Mouse (Mus musculus): ENCODE data around the gene Arglu1. TPM values are rescaled to one million over a fixed set of nuclear protein-coding genes. Genes with fewer than 3 reads are reported as not detected.

Gene Arglu1
- polyA plus RNA-seq, 1 experiment from 2014 or later, result 137 TPM

DNA sequence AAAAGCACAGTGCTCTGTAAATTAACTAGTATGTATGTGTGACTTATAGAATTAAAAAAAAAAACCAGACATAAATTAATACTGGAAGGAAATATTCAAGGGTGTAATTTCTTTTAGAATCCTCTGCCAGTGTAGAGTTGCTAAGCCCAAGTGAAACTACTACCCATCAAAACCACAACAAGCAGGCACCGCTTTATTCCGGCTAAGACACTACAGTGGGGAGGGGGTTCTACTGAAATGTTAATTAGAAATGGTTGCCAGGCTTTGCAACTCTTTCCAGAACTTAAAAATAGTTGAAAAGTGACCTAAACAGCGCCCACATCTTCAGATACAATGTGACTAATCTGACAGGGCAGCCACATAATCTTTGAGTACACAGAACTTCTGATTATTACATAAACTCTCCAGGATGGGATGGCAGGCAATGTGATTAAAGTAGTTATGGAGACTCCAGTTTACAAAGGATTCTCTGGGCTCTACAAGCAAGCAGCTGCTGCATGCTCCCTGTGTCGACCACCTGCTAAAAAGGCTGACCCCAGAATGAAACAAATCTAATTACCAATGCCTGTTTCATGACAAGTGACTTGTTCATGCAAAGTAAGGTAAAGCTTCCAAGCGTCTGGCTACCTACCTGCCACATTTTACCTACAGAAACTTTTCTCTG is 32.5 kb downstream of the Arglu1 start:
- no peak for ATAC-seq (ENCODE audit: insufficient number of reproducible peaks, low FRiP score, low TSS enrichment, low read depth)
- H3K36me3 ChIP-seq, result no peaks in the 10 kb centered on the region
- 42% methylated on average over 5 of the region's 5 CpGs for WGBS
- H3K27me3 ChIP-seq, result no peaks in the 10 kb centered on the region
- H3K4me2 ChIP-seq, result peak overlapping the region; percentile 78
- H3K4me1 ChIP-seq, result peaks cover 39% of the 10 kb centered on the region
- peak overlapping the region; percentile 47 for H3K27ac ChIP-seq
- no peaks in the 10 kb centered on the region for H3K9me3 ChIP-seq
- H3K9ac ChIP-seq, result peak overlapping the region; percentile 31; the same call in 1 of the 2 replicates
- H3K4me3 ChIP-seq, result peak overlapping the region; percentile 92

DNA sequence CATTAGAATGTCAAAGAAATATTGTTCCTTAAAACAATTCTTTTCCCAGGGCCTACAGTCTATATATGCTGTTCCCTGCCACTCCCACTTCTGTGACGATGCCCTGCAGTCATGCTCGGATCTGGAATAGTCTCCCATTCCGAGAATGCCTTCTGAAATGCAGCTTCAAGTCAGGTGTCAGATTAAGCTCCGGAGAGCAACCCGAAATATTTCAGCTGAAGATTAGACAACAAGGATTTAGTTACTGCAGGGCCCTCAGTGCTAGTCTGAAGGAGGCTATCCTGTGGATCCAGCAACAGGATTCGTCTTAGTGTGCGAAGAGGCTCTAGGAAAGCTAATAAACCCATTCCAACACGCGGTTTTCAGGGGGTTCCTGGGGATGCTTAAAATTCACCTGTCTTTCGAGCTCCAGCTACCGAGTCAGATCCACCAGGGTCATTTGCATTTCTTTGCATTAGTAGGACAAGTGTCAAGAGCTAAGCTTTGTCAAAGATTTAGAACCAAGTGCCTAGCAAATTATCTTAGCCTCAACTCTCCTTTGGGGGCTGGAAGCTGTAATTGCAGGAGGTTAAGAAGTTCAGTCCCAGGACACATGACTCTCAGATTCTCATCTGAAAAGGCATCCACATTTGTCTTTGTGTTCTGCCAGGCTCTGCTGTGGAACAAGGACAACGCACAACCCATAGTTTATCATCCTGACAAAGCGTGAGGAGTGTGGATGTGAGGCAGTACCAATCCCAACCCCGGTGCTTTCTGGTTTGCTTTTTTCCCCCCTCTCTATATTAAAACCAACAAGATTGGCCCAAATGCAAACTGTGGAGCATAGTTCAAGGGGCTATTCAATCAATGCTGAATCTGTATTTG is 33.5 kb downstream of the Arglu1 start:
- Histone ChIP-seq H3K4me3 (peak overlapping the region; percentile 92), H3K36me3 (no peaks in the 10 kb centered on the region), H3K27ac (peak overlapping the region; percentile 54), H3K4me1 (peaks cover 47% of the 10 kb centered on the region), H3K9me3 (no peaks in the 10 kb centered on the region), H3K9ac (0 out of 2 replicates have a peak overlapping the region, but pooled peaks have one; percentile 7), H3K27me3 (no peaks in the 10 kb centered on the region), H3K4me2 (peak overlapping the region; percentile 78)
- WGBS, result 32% methylated on average over 14 of the region's 14 CpGs
- no peak for ATAC-seq (ENCODE audit: insufficient number of reproducible peaks, low FRiP score, low TSS enrichment, low read depth)

DNA sequence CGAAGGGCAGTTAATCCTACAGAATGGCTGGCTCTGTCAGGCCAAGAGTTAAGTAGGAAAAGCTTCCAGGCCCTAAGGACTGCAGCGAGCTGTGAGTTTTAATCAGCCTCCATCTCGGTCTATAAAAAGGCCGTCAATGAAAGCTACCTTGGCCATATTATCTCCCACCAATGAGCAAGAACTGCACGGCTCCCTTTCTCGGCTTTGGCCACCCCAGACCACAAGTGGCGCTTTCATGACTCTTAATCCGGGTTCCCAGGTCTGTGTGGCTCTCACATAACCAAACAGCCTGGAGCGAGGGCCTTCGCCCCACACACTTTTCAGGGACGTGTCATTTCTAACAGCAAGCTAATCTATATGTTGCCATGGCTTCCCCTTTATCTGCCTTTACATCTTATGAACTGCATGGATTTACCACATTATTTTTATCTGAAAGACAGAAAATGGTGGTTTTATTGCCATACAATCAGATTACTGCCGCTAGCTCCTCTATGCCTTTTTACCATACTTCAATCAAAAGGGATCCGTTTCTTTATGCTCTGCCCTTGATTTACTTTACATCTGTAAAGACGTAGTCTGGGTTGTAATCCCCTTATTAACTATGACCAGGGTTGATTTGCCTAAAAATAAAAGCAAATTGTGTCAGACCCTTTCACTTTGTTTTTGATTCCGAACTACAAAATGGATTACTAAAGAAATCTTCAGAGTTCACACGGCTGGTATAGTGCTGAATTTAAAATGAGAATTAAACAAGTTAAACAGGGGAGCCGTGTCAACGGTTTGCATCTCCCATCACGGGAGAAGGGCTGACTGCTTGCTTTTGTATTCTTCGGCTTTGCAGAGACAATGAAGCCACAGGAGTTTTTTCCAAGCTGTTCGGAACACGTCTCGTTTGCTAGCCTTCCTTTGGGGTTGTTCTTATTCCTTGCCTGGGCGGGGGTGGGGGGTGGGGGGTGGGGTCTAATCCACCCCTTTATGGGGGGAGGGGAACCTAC is 34.7 kb downstream of the Arglu1 start:
- Histone ChIP-seq H3K27ac (no peak overlapping the region), H3K4me2 (peak overlapping the region; percentile 78), H3K9me3 (no peaks in the 10 kb centered on the region), H3K27me3 (no peaks in the 10 kb centered on the region), H3K4me3 (peak overlapping the region; percentile 92), H3K4me1 (peaks cover 57% of the 10 kb centered on the region), H3K36me3 (no peaks in the 10 kb centered on the region), H3K9ac (no peak overlapping the region)
- no peak for ATAC-seq (ENCODE audit: insufficient number of reproducible peaks, low FRiP score, low TSS enrichment, low read depth)
- WGBS, result 43% methylated on average over 24 of the region's 24 CpGs

DNA sequence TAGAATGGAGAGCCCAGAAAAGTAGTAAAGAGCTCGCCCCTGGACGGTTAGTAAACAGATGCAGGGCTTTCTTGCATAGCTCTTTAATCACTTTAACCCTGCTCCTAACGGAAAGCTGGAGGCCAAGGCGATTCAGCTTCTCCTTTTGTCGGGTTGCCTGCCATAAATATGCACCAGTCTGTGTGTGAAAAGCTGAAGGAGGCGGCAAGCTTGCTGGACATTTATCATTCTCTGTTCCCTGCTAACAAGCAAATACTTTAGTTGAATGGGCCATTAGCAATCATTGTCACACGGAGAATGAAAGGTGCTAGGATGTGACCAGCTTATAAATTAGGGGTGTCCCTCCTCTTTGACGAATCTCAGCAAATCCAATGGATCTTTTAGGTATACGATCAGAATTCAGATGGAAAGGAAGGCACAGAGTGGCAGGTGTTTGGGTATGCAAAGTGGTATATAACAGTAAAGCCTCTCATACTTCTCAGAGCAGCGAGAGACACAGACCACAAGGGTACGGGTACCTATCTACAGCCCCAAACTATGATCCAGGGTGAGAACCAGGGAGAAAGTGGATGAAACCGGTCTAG is 36.3 kb downstream of the Arglu1 start:
- ATAC-seq (ENCODE audit: insufficient number of reproducible peaks, low FRiP score, low TSS enrichment, low read depth), result no peak
- H3K4me2 ChIP-seq, result 0 out of 2 replicates have a peak overlapping the region, but pooled peaks have one; percentile 8
- no peak overlapping the region for H3K4me3 ChIP-seq
- peaks cover 73% of the 10 kb centered on the region for H3K4me1 ChIP-seq
- no peaks in the 10 kb centered on the region for H3K9me3 ChIP-seq
- 0 out of 2 replicates have a peak overlapping the region, but pooled peaks have one; percentile 2 for H3K27ac ChIP-seq
- H3K27me3 ChIP-seq, result no peaks in the 10 kb centered on the region
- WGBS, result 49% methylated on average over 12 of the region's 12 CpGs
- H3K9ac ChIP-seq, result no peak overlapping the region
- 0 out of 2 replicates have a peak, but pooled peaks cover 3% of the 10 kb centered on the region for H3K36me3 ChIP-seq

DNA sequence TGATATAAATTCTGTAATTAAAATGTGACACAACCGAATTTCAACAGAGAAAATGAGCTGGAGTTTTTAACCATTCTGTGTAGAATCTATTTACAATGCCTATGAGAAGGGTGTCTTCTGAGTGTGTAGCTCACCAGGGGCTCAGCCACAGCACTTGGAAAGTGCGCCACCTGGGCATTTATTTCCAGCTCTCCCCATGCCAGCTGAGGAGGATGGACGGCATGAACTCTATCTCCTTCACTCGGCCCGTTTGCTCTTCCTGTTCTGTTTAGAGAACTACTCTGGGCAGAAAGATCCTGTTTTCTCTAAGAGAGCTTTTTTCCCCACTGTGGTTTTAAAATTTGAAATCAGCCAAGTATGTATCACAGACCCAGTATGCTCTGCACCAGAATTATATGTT is 37.0 kb downstream of the Arglu1 start:
- WGBS, result 50% methylated on average over 5 of the region's 5 CpGs
- no peaks in the 10 kb centered on the region for H3K27me3 ChIP-seq
- no peaks in the 10 kb centered on the region for H3K9me3 ChIP-seq
- 0 out of 2 replicates have a peak overlapping the region, but pooled peaks have one; percentile 2 for H3K27ac ChIP-seq
- H3K36me3 ChIP-seq, result 0 out of 2 replicates have a peak, but pooled peaks cover 3% of the 10 kb centered on the region
- no peak overlapping the region for H3K9ac ChIP-seq
- peaks cover 78% of the 10 kb centered on the region for H3K4me1 ChIP-seq
- ATAC-seq (ENCODE audit: insufficient number of reproducible peaks, low FRiP score, low TSS enrichment, low read depth), result no peak
- no peak overlapping the region for H3K4me3 ChIP-seq
- H3K4me2 ChIP-seq, result 0 out of 2 replicates have a peak overlapping the region, but pooled peaks have one; percentile 8

DNA sequence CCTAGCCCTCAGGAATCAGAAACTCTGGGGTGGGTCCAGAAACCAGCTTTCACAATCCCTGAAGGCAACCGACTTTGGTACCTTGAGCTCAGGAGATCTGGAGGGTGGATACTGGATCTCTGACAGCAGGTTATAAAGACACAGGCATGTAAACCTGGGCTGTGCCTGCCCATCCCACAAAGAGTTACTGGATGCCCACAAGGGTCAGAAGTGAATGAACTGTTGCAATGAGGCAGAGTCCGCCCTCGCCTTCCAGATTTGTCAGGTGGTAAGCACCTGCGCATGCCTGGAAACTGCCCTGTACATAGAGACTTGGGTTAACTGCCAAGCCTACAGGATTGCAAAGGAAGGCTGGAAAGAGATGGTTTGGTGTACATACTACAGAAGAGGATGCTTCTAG is 37.9 kb downstream of the Arglu1 start:
- no peak overlapping the region for H3K4me2 ChIP-seq

DNA sequence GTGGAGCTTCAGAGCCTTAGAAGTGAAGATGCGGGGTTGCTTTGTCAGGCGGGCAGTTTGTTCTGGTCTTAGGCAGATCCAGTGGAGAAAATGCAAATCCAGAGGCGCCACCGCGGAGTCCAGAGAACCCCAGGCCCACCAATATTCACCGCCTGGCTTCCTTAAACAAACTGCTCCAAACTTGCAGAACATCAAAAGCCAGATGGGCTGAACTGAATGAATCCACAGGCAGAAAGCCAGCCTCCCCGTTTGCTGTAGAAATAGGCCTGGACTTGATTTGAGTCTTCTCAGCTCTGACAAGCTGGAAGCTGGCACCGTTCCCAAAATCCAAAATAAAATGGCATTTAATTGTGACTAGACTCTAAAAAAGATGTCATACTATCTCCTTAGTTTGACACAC is 40.4 kb downstream of the Arglu1 start:
- Histone ChIP-seq H3K9ac (no peak overlapping the region), H3K4me3 (no peak overlapping the region), H3K27ac (peak overlapping the region; percentile 76), H3K36me3 (0 out of 2 replicates have a peak, but pooled peaks cover 3% of the 10 kb centered on the region), H3K4me2 (peak overlapping the region; percentile 17; the same call in 1 of the 2 replicates), H3K9me3 (no peaks in the 10 kb centered on the region), H3K27me3 (no peaks in the 10 kb centered on the region), H3K4me1 (peaks cover 72% of the 10 kb centered on the region)
- WGBS, result 24% methylated on average over 8 of the region's 8 CpGs
- no peak for ATAC-seq (ENCODE audit: insufficient number of reproducible peaks, low FRiP score, low TSS enrichment, low read depth)

More for the DNA sequence above, 37.9 kb downstream of the Arglu1 start:
- H3K9me3 ChIP-seq, result no peaks in the 10 kb centered on the region
- no peak overlapping the region for H3K9ac ChIP-seq
- H3K4me3 ChIP-seq, result no peak overlapping the region
- 0 out of 2 replicates have a peak, but pooled peaks cover 3% of the 10 kb centered on the region for H3K36me3 ChIP-seq
- WGBS, result 78% methylated on average over 4 of the region's 4 CpGs
- H3K27ac ChIP-seq, result no peak overlapping the region
- ATAC-seq (ENCODE audit: insufficient number of reproducible peaks, low FRiP score, low TSS enrichment, low read depth), result no peak
- H3K4me1 ChIP-seq, result peaks cover 83% of the 10 kb centered on the region
- no peaks in the 10 kb centered on the region for H3K27me3 ChIP-seq

DNA sequence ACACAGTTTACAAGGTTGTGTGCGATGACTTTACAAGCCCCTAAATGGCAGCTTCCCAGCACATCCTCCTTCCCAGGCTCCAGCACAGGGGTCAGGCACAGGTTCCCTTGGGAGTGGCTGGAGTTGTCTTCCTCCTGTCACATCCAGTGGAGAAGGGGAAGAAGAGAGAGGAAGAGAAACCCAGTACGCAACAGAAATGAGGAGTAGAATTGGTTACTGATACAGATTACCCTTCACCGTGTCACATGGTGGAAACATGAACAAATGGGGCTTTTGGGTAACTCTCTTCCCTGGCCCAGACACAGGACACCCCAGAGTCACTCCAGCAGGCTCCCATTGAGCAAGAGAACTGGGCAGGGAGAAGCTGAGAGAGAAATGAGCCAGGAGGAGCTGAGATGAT is 40.8 kb downstream of the Arglu1 start:
- 65% methylated on average over 3 of the region's 3 CpGs for WGBS
- Histone ChIP-seq H3K4me3 (no peak overlapping the region), H3K4me2 (peak overlapping the region; percentile 17; the same call in 1 of the 2 replicates)

DNA sequence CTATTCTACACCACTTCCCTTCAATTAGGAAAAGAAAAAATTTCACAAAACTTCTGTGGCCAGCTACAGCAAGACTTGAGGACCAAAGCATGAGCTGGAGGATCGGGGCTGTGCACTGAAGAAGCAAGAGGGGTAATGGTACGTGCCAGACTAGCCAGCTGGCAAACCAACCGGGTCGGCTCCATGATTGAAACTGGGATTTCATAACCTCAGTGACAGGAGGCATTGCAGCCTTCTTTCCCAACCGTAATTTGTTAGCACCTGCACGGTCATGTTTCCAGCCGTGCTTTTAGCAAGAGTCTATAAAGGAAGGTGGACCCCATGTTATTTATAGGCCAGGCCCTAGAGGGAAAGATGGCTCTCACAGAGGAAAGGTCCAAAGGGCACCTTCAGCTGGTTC is 41.6 kb downstream of the Arglu1 start:
- Histone ChIP-seq H3K27ac (peak overlapping the region; percentile 76; the same call in 1 of the 2 replicates), H3K4me3 (no peak overlapping the region), H3K9ac (no peak overlapping the region), H3K36me3 (0 out of 2 replicates have a peak, but pooled peaks cover 3% of the 10 kb centered on the region), H3K27me3 (no peaks in the 10 kb centered on the region), H3K4me1 (peaks cover 62% of the 10 kb centered on the region), H3K4me2 (no peak overlapping the region), H3K9me3 (no peaks in the 10 kb centered on the region)
- 46% methylated on average over 7 of the region's 7 CpGs for WGBS
- no peak for ATAC-seq (ENCODE audit: insufficient number of reproducible peaks, low FRiP score, low TSS enrichment, low read depth)

More for the DNA sequence above, 40.8 kb downstream of the Arglu1 start:
- H3K9me3 ChIP-seq, result no peaks in the 10 kb centered on the region
- peak overlapping the region; percentile 76 for H3K27ac ChIP-seq
- ATAC-seq (ENCODE audit: insufficient number of reproducible peaks, low FRiP score, low TSS enrichment, low read depth), result no peak
- H3K36me3 ChIP-seq, result 0 out of 2 replicates have a peak, but pooled peaks cover 3% of the 10 kb centered on the region
- no peak overlapping the region for H3K9ac ChIP-seq
- H3K27me3 ChIP-seq, result no peaks in the 10 kb centered on the region
- peaks cover 68% of the 10 kb centered on the region for H3K4me1 ChIP-seq

DNA sequence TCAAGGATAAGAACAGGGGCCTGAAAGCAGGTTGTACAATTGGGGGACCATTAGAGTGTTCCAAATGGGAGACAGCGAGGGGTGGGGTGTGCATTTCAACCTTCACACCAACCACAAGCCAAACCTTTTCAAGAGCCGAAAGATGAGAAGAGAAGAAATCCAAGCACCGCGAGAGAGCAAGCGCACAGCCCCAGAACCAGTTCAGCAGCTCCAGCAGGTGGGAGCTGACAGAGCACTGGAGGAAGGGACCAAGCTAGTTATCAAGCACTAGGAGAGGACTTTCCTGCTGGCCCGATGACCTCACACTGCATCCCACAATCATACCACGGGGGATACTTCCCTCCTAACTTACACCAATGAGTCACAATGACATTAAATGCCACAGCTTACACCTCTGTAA is 42.5 kb downstream of the Arglu1 start:
- Histone ChIP-seq H3K9me3 (no peaks in the 10 kb centered on the region), H3K27me3 (no peaks in the 10 kb centered on the region), H3K9ac (no peak overlapping the region), H3K27ac (peak overlapping the region; percentile 30), H3K36me3 (0 out of 2 replicates have a peak, but pooled peaks cover 3% of the 10 kb centered on the region), H3K4me2 (no peak overlapping the region), H3K4me3 (no peak overlapping the region), H3K4me1 (peaks cover 53% of the 10 kb centered on the region)
- no peak for ATAC-seq (ENCODE audit: insufficient number of reproducible peaks, low FRiP score, low TSS enrichment, low read depth)
- WGBS, result 59% methylated on average over 7 of the region's 7 CpGs

All from limb, embryonic 15.5 days (tissue).